20 mouse cellular contexts compared by ENCODE assay signal in genomic region chr17:73853041-73853440, GRCm38 (mm10). TPM values are rescaled to one million over a fixed set of nuclear protein-coding genes. Genes with fewer than 3 reads are reported as not detected.
DNase-seq lines count a peak whose midpoint lies in the region; ATAC-seq and TF ChIP-seq lines count a peak whose summit lies in the region.
"Had no signal": no experiment of that assay in that cellular context is flagged by ENCODE, and none has a peak within 500 bp of the region (broad histone marks: within the 10 kb centered on the region; RNA-seq: fewer than 3 reads in every experiment).

No protein-coding gene starts in this region.

- peak; percentile 47 for DNase-seq in adrenal gland, adult 2 months
- DNase-seq in adrenal gland, postnatal 25 days: no peak
- peak; percentile 37 for DNase-seq in kidney, adult 11 months
- DNase-seq in kidney, adult 2 months: peak; percentile 71
- peak; percentile 27 to 53 for DNase-seq in kidney, postnatal 25 days
- no peak for DNase-seq in hindbrain, embryonic 10.5 days (ENCODE audit: low spot score)
- DNase-seq: cerebellum, adult 9-10 months; heart, postnatal 36 days; liver; lung, embryonic 14.5 days; lung, postnatal 4 days; midbrain, embryonic 14.5 days; right cerebral cortex, postnatal 14 days; spleen, adult 18-20 months had no signal

- WGBS in kidney, embryonic 14.5 days: 79% methylated on average over 11 of the region's 11 CpGs
- 61% methylated on average over 11 of the region's 11 CpGs for WGBS in kidney, adult 2 months
- WGBS in hindbrain, embryonic 10.5 days: 88% methylated on average over 11 of the region's 11 CpGs
- 72% methylated on average over 11 of the region's 11 CpGs for WGBS in intestine, postnatal 0 days

- no peak overlapping the region for H3K4me3 ChIP-seq in kidney, embryonic 14.5 days (ENCODE audit: low read length)
- H3K4me3 ChIP-seq in kidney, adult 2 months (ENCODE audit: insufficient read depth, low read depth, low read length): no peak overlapping the region
- no peak overlapping the region for H3K4me3 ChIP-seq in hindbrain, embryonic 10.5 days
- no peak overlapping the region for H3K4me3 ChIP-seq in intestine, postnatal 0 days (ENCODE audit: low read depth, low read length)
- H3K4me3 ChIP-seq: forebrain, embryonic 13.5 days; heart, embryonic 12.5 days; hindbrain, embryonic 15.5 days; limb, embryonic 10.5 days had no signal

- TF ChIP-seq CTCF in kidney, adult 2 months (conservative IDR thresholded peaks at IDR 0.05; ENCODE audit: insufficient read depth, insufficient read length, low read depth, low read length): no peak
- no peak for TF ChIP-seq CTCF in intestine, postnatal 0 days (IDR thresholded peaks at IDR 0.05; ENCODE audit: low read depth)

- ATAC-seq in kidney, embryonic 14.5 days (ENCODE audit: low FRiP score, low TSS enrichment): no peak
- ATAC-seq in intestine, postnatal 0 days: no peak
- ATAC-seq: forebrain, embryonic 13.5 days had no signal

- no peaks in the 10 kb centered on the region for H3K27me3 ChIP-seq in kidney, embryonic 14.5 days (ENCODE audit: control insufficient read depth, insufficient read depth, low read length)
- H3K27me3 ChIP-seq in kidney, adult 2 months (replicated peaks; ENCODE audit: control insufficient read depth, insufficient read depth, low read length): no peaks in the 10 kb centered on the region
- no peaks in the 10 kb centered on the region for H3K27me3 ChIP-seq in hindbrain, embryonic 10.5 days (ENCODE audit: insufficient read depth, poor library complexity, severe bottlenecking)
- H3K27me3 ChIP-seq in intestine, postnatal 0 days (replicated peaks; ENCODE audit: control insufficient read depth, insufficient read depth, low read length): no peaks in the 10 kb centered on the region
- H3K27me3 ChIP-seq: forebrain, embryonic 13.5 days; heart, embryonic 12.5 days; hindbrain, embryonic 15.5 days had no signal

- H3K27ac ChIP-seq in kidney, embryonic 14.5 days (ENCODE audit: low read depth, low read length): no peak overlapping the region
- 0 out of 2 replicates have a peak overlapping the region, but pooled peaks have one; percentile 71 for H3K27ac ChIP-seq in kidney, adult 2 months (ENCODE audit: insufficient read depth, low read depth, low read length)
- H3K27ac ChIP-seq in hindbrain, embryonic 10.5 days: no peak overlapping the region
- no peak overlapping the region for H3K27ac ChIP-seq in intestine, postnatal 0 days (ENCODE audit: low read depth, low read length)
- H3K27ac ChIP-seq: forebrain, embryonic 13.5 days; hindbrain, embryonic 15.5 days; limb, embryonic 10.5 days had no signal

- no peaks in the 10 kb centered on the region for H3K4me1 ChIP-seq in kidney, embryonic 14.5 days (ENCODE audit: control insufficient read depth, insufficient read depth, low read length)
- H3K4me1 ChIP-seq in kidney, adult 2 months (ENCODE audit: control insufficient read depth, insufficient read depth, low read length): peaks cover 1% of the 10 kb centered on the region; the same call in 1 of the 2 replicates
- no peaks in the 10 kb centered on the region for H3K4me1 ChIP-seq in hindbrain, embryonic 10.5 days (replicated peaks)
- no peaks in the 10 kb centered on the region for H3K4me1 ChIP-seq in intestine, postnatal 0 days (replicated peaks; ENCODE audit: control insufficient read depth, insufficient read depth, low read length)
- H3K4me1 ChIP-seq: forebrain, embryonic 13.5 days; heart, embryonic 12.5 days; hindbrain, embryonic 15.5 days; limb, embryonic 10.5 days had no signal

- no peak overlapping the region for H3K9ac ChIP-seq in kidney, embryonic 14.5 days (ENCODE audit: low read depth, low read length)
- no peak overlapping the region for H3K9ac ChIP-seq in intestine, postnatal 0 days (ENCODE audit: low read depth, low read length)
- H3K9ac ChIP-seq: forebrain, embryonic 13.5 days; heart, embryonic 12.5 days; hindbrain, embryonic 15.5 days; lung, embryonic 14.5 days had no signal

- H3K9me3 ChIP-seq in kidney, embryonic 14.5 days (ENCODE audit: control insufficient read depth, low read length): 0 out of 2 replicates have a peak, but pooled peaks cover 3% of the 10 kb centered on the region
- peaks cover 5% of the 10 kb centered on the region; the same call in 1 of the 2 replicates for H3K9me3 ChIP-seq in hindbrain, embryonic 10.5 days
- H3K9me3 ChIP-seq in intestine, postnatal 0 days (ENCODE audit: control insufficient read depth): no peaks in the 10 kb centered on the region
- H3K9me3 ChIP-seq: forebrain, embryonic 13.5 days; hindbrain, embryonic 15.5 days; limb, embryonic 10.5 days had no signal

- no peak for TF ChIP-seq POLR2A in kidney, adult 2 months (IDR thresholded peaks at IDR 0.05; ENCODE audit: low read depth, low read length)

- no peaks in the 10 kb centered on the region for H3K36me3 ChIP-seq in kidney, embryonic 14.5 days (ENCODE audit: control insufficient read depth, insufficient read depth, low read length)
- H3K36me3 ChIP-seq in kidney, adult 2 months (ENCODE audit: control insufficient read depth, insufficient read depth, low read length): no peaks in the 10 kb centered on the region
- no peaks in the 10 kb centered on the region for H3K36me3 ChIP-seq in hindbrain, embryonic 10.5 days
- H3K36me3 ChIP-seq in intestine, postnatal 0 days (ENCODE audit: control insufficient read depth, insufficient read depth): no peaks in the 10 kb centered on the region
- H3K36me3 ChIP-seq: heart, embryonic 12.5 days; hindbrain, embryonic 15.5 days; limb, embryonic 10.5 days had no signal

- H3K4me2 ChIP-seq in kidney, embryonic 14.5 days (replicated peaks; ENCODE audit: low read depth, low read length): no peak overlapping the region
- no peak overlapping the region for H3K4me2 ChIP-seq in intestine, postnatal 0 days (replicated peaks; ENCODE audit: low read depth)
- H3K4me2 ChIP-seq: forebrain, embryonic 13.5 days; heart, embryonic 12.5 days; hindbrain, embryonic 15.5 days; lung, embryonic 14.5 days had no signal

RNA-seq across cellular contexts. Expression of gene Ehd3, which starts 49.1 kb away (rescaled TPM):
- total RNA-seq in adrenal gland, adult 2 months (2021): 10 to 100 TPM; 63.3 to 87.7 TPM
- polyA plus RNA-seq in adrenal gland, adult 2 months (2012; rRNA removed): 29.3 and 34.2 TPM in 2 replicates
- total RNA-seq in adrenal gland, postnatal 25 days (2021): 65.6 and 72.0 TPM in 2 replicates
- 9.4 and 11.4 TPM in 2 replicates for polyA plus RNA-seq in kidney, embryonic 14.5 days (2014; fragmentation: Nextera tagmentation; extraction: Ambion mirVana)
- polyA plus RNA-seq in kidney, adult 2 months (2012; rRNA removed): 39.0 and 42.9 TPM in 2 replicates
- 10.3 and 11.8 TPM in 2 replicates for polyA plus RNA-seq in hindbrain, embryonic 10.5 days (2016; fragmentation: Nextera tagmentation; extraction: Ambion mirVana)
- polyA plus RNA-seq in intestine, postnatal 0 days (2015; fragmentation: Nextera tagmentation; extraction: Ambion mirVana): 5.0 and 5.3 TPM in 2 replicates

Comparison
In these comparisons a context has a peak if more than half of its experiments do, and no peak if none do; other contexts are left out.
1. DNase-seq: peak in adrenal gland, adult 2 months (single experiment), kidney, adult 11 months (single experiment), kidney, adult 2 months (single experiment) and kidney, postnatal 25 days (2 of 2); none in adrenal gland, postnatal 25 days (single experiment) and hindbrain, embryonic 10.5 days (single experiment).